Mouse (Mus musculus) ES-Bruce4 (cell line): ENCODE results near the gene Sdc4.

Experiments
- CTCF ChIP-seq: IDR thresholded peaks from one replicate; pipeline ENCODE4 v1.8.1; 2011; ENCODE audit warnings: low read depth, low read length
- EP300 ChIP-seq: IDR thresholded peaks from 2 replicates; pipeline ENCODE4 v1.6.1; 2011; ENCODE audit warnings: low read depth, low read length; ENCODE audit not compliant: insufficient read depth
- POLR2A ChIP-seq: IDR thresholded peaks from one replicate; pipeline ENCODE4 v1.8.1; 2011; ENCODE audit warnings: low read length; ENCODE audit not compliant: insufficient read depth

DNA sequence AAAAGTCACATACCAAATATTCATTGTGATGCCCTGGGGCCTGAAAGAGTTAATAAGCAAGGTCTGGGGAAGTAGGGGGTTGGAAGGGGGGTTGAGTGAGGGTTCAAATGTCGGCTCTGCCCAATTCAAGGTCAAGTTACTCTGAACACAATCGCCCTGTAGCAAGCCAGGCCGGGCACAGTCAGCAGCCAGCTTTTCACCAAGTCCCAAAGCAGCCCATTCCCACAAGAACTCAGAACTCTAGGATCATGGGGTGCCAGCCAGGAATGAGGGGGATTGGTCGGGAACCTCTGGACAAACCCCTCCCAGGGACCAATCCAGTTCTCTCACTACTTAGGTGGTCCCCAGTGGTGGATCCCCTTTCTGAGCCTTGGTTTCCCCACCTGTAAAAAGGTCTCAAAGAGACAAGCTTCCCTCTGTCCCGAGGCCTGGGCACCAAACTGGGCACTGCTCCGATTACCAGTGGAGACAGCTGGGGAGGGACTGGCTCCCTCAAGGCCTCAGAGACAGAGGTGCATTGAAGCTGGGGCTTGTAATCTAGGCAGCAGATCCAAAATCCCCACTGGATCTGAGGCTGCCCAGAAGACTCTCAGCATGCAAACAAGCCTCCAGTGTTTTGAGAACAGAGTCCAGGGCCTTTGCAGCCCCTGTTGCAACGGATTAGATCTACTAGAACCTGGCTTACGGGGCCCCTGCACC, 7.3 kb downstream of the Sdc4 start:
- no peak for TF ChIP-seq EP300
- TF ChIP-seq CTCF = no peak
- TF ChIP-seq POLR2A = no peak
